Mouse (Mus musculus) large intestine, adult 2 months (tissue): ENCODE measurements around the gene Ap2s1. TPM values are rescaled to one million over a fixed set of nuclear protein-coding genes. Genes with fewer than 3 reads are reported as not detected.

ENCODE experiments used
- DNase-seq: peaks from one replicate; pipeline ENCODE4 v3.0.0-alpha.2; 2012; ENCODE audit warnings: low read depth, low spot score
- WGBS: fragments of 180-500 bp; shearing (Covaris S2); methylation state at CpG from one replicate; pipeline ENCODE4 v1.1.7; 2018; 5-methylcytosine and 5-hydroxymethylcytosine counted together
- polyA plus RNA-seq: library from polyadenylated mRNA; depleted of rRNA; stranded (reverse); fragments of >200 nt; gene quantifications from 2 replicates; pipeline ENCODE4 v1.2.3, GENCODE M21; 2012; rRNA removed

Ap2s1 gene
- polyA plus RNA-seq, 1 experiment = 431 TPM

GRCm38 (mm10) chr7:16784498-16784976 is 46.3 kb downstream of the Ap2s1 start:
- DNase-seq = no peak
- 18% methylated on average over 10 of the region's 10 CpGs for WGBS

GRCm38 (mm10) chr7:16785541-16786083 is 47.4 kb downstream of the Ap2s1 start:
- DNase-seq = no peak
- 33% methylated on average over 8 of the region's 8 CpGs for WGBS

- no peak for DNase-seq
- WGBS = 12% methylated on average over 5 of the region's 5 CpGs
These were observed 54.1 kb downstream of the Ap2s1 start for GRCm38 (mm10) chr7:16792316-16792715.

- no peak for DNase-seq
- WGBS = 76% methylated on average over 19 of the region's 19 CpGs
These were observed 55.0 kb downstream of the Ap2s1 start for GRCm38 (mm10) chr7:16793010-16793725.

DNA sequence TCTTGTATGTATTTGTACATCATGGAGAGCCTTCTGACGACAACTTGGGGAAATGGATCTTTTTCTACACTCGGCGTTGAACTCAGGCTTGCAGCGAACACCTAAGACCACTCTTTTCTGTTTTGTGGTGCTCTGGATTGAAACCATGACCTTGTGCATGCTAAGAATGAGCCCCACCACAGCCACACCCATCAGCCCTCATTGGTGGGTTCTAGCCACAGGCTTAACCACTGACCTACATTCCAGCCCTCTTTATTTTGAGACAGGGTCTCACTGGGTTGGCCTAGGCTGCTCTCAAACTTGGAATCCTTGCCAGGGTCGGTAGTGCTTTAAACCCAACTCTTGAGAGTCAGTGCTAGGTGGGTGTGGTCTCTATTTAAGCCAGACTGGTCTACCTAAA is 56.7 kb downstream of the Ap2s1 start:
- DNase-seq = no peak
- WGBS = 84% methylated on average over 5 of the region's 5 CpGs

Other genes starting within 250 kb of the Ap2s1 start
- 8.9 and 9.4 TPM in 2 replicates for gene Arhgap35, start 123.4 kb upstream of the Ap2s1 start, polyA plus RNA-seq
- not detected in 2 replicates for gene Ceacam15, start 62.7 kb upstream of the Ap2s1 start, polyA plus RNA-seq
- gene Ceacam9, start 16.5 kb upstream of the Ap2s1 start, polyA plus RNA-seq = 0.08 TPM in 1 of 2 replicates, not detected in the other
- 82.4 and 114 TPM in 2 replicates for gene Slc1a5, start 42.9 kb downstream of the Ap2s1 start, polyA plus RNA-seq
- gene Strn4, start 77.5 kb downstream of the Ap2s1 start, polyA plus RNA-seq = 100.0 and 115 TPM in 2 replicates
- gene Fkrp, start 78.3 kb downstream of the Ap2s1 start, polyA plus RNA-seq = 11.7 and 15.7 TPM in 2 replicates
- 23.6 and 32.4 TPM in 2 replicates for gene Prkd2, start 104.5 kb downstream of the Ap2s1 start, polyA plus RNA-seq
- gene Dact3, start 136.9 kb downstream of the Ap2s1 start, polyA plus RNA-seq = 10.9 and 12.4 TPM in 2 replicates
- 3.1 and 3.6 TPM in 2 replicates for gene Gng8, start 153.4 kb downstream of the Ap2s1 start, polyA plus RNA-seq
- 1.5 and 1.7 TPM in 2 replicates for gene Ptgir, start 168.1 kb downstream of the Ap2s1 start, polyA plus RNA-seq
- gene Calm3, start 185.7 kb downstream of the Ap2s1 start, polyA plus RNA-seq = 442 and 456 TPM in 2 replicates
- 1.2 and 2.3 TPM in 2 replicates for gene Pnmal2, start 206.3 kb downstream of the Ap2s1 start, polyA plus RNA-seq
- gene Pnmal1, start 221.3 kb downstream of the Ap2s1 start, polyA plus RNA-seq = 0.22 and 0.43 TPM in 2 replicates
- 0.15 and 0.16 TPM in 2 replicates for gene Gm42372, start 244.7 kb downstream of the Ap2s1 start, polyA plus RNA-seq